Mouse (Mus musculus) adrenal gland, postnatal 36 days (tissue): ENCODE data around the gene Snx19. TPM values are rescaled to one million over a fixed set of nuclear protein-coding genes. Genes with fewer than 3 reads are reported as not detected.

Experiments used
- DNase-seq, 2 experiments: peaks; one replicate each; pipeline ENCODE4 v3.0.0; 2021; ENCODE audit warnings: mixed read lengths in 1 of 2
- total RNA-seq, 2 experiments: library from RNA; stranded (reverse); gene quantifications; 2 replicates each; pipeline ENCODE4 v1.2.3; 2021

The Snx19 gene
- total RNA-seq, 2 experiments from 2014 or later: 30.8 to 33.7 TPM

DNA sequence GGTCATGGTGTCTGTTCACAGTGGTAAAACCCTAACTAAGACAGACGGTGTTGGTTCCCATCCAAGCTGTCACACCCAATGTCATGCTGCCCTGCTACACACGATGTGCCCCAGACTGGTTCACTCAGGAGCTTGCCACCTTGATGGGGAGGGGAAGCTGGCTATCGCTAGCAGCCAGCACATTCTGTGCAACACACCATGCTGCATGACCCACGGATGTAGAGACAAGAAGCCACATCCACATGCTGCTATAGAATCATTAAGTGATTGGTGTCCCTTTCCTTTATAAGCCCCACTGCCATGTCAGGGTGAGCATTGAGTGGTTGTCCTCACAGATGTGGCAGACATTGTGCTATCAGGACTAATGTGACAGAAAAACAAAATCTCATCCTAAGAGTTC, 55.2 kb downstream of the Snx19 start:
- no peak for DNase-seq

DNA sequence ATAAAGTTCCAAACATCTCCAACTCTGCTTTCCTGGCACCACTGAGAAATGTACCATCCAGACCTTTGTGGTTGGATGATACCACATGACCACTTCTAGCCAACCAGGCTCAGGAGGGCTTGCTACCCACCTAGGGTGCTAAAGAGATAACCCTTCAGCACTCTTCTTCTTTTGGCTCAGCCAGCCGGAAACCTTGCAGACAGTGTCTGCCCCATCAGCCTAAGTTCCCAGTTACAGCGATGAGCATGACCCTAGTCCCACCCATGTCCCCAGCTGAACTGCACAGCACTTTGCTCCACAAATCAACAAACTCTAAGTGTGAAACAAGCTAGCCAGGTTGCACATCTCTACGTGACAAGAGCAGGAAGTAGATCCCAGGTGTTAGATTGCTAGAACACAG, 57.3 kb downstream of the Snx19 start:
- DNase-seq: no peak

DNA sequence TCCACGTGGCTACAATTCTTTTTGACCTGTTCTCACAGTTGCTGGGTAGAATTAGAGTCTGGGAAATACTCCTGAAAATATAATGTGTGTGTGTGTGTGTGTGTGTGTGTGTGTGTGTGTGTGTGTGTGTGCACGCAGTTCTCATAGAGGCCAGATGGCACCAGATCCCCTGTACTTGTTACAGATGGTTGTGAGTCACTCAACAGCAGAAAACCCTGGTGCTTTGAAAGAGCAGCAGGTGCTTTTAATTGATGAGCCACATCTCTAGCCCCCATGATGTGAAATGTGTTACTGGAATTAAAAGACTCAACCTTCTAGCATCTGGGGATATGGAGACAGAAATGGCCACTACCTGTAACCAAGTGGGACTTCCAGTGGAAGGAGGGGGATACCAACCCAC, 58.3 kb downstream of the Snx19 start:
- DNase-seq: no peak

DNA sequence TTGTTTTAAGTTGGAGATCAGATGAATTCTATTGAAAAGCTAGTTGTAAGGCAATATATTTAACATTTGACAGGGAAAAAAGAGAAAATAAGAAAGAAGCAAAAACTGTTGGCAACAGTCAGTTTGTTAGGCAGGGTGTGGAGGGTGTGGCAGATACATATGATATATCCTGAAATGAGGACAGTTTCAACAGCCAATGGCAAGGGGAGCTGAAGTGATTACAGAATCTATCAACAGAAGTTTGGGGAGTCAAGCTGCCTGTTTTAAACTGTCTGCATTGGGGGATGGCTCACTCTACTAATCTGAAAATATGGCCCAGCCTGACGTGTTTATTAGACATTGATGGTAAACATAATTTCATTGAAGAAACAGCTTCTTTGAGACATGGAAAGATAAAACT, 61.5 kb downstream of the Snx19 start:
- no peak for DNase-seq

DNA sequence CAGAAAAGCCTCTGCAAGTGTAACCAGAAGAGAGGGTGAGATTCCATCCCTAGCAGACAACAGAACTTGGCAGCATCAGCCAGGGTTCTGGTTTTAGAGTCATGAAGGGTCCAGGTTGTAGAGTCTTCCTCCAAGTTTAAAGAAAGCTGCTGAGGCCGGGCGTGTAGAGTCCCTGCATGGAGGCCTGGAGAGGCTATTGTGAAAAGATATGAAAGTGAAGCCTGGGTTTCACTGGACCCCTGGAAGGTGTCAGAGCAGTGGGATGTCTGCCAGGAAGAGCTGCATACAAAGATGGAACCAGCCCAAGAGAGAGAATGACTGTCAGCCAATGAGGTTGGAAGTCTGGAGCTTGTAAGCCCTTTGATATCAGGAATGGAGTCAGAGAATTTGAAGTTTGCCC, 67.5 kb downstream of the Snx19 start:
- no peak for DNase-seq

DNA sequence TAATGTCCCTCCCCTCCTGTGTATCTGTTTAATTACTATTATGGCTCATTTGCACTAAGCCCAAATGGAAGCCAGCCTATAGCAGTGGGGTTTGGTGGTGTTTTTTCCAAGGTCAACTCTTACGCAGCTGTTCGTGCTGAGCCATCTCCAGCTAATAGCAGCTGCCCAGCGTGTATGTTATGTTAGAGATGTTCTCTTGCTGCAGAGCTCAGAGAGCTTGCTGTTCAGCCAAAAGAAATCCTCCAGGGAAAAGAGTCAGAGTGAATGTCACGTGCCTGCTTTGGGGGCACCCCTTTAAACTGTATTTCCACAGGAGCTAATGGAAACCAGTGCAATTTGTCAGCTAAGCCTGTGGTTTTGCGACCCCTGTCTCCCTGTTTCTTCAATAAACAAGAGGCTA, 82.1 kb downstream of the Snx19 start:
- no peak for DNase-seq

DNA sequence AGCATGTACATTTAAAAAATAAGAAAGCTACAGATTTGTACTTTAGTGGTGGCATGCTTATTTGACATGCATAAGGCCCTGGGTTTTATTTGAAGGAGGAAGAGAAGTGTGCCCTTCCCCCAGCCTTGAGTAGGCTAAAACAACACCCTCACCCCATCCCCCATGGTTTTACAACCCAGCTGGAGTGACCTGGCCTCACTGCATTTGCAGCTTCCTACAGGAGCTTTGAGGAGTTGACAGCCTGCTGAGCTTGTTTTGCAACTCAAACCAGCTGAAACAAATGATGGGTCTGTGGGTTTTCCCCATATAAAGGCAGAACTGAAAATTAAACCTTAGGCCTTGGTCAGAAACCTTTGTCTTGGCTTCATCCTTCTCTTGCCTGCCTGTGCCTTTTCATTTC, 89.0 kb downstream of the Snx19 start:
- no peak for DNase-seq
